Mouse (Mus musculus) left cerebral cortex, adult 2 months (tissue): ENCODE measurements around the gene Lypd4. TPM values are rescaled to one million over a fixed set of nuclear protein-coding genes. Genes with fewer than 3 reads are reported as not detected.
"Not testable (repeated sequence)": the region's sequence is repeated elsewhere in the genome, so short reads cannot be mapped to it uniquely, and the experiment has no call there.

Experiments used
- DNase-seq, 2 experiments: peaks; one replicate each; pipeline ENCODE4 v3.0.0; 2021 to 2022; ENCODE audit warnings: low spot score in 2 of 2, mixed read lengths in 1 of 2; ENCODE audit errors: extremely low spot score in 1 of 2
- H3K27ac ChIP-seq: fragments of 200-600 bp; 2 replicates; pipeline ENCODE4 v1.8.1; 2022
- H3K4me3 ChIP-seq: fragments of 200-600 bp; 2 replicates; pipeline ENCODE4 v1.8.1; 2022
- CTCF ChIP-seq: fragments of 200-600 bp; IDR thresholded peaks from 2 replicates; pipeline ENCODE4 v1.8.1; 2022; ENCODE audit warnings: antibody characterized with exemption, mild to moderate bottlenecking, moderate library complexity
- intact Hi-C: fragments of 180-260 bp; cut with DNase I; formaldehyde crosslinking; loops from one replicate; pipeline ENCODE4 v1.15.1; 2025
- total RNA-seq, 2 experiments: library from RNA; stranded (reverse); gene quantifications; 2 replicates each; pipeline ENCODE4 v1.2.3; 2021

Lypd4 gene
- total RNA-seq, 2 experiments from 2014 or later: not detected

DNA sequence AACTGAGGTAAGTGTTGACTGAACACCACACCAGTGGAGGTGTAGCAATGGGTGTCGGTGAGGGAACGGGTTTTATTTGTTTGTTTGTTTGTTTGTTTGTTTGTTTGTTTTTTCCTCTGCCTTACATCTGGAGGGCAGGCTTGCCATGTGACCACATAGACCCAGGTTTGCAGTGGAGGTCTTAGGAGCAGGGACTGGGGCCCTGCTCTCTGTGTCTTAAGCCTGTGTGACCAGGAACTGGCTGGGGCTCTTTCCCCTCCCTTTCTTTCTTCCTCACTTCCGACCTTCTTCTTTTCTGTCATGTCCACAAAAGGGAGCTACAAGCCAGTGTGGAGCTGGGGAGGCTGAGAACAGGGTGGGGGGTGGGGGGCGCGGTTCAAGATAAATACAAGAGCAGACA is 28.2 kb upstream of the Lypd4 start:
- H3K27ac ChIP-seq: no peak overlapping the region
- intact Hi-C loops: no loop called here
- TF ChIP-seq CTCF: no peak
- DNase-seq: no peak
- no peak overlapping the region for H3K4me3 ChIP-seq

DNA sequence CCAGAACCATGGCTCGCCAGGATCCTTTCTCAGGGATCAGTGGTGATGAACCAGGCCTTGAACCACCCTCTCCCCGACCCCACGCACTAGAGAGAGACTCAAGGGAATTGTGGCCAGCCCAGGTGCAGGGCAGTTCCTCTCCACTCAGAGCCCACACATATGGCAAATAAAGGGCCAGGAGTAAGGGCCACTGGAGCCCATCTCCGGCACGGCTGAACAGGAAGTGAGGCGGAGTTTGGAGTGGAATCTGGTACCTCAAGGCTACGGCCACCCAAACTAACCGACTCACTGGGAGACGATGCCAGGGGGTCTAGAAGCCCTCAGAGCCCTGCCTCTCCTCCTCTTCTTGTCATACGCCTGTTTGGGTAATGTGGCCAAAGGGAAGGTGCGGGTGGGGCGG is 27.5 kb upstream of the Lypd4 start, which contains the start of gene Cd79a:
Gene Cd79a, plus strand, starts transcription at position 158 of the 400 bp plus-strand sequence.
- H3K4me3 ChIP-seq: no peak within 1 kb of the TSS
- no peak for TF ChIP-seq CTCF
- no peak within 1 kb of the TSS for H3K27ac ChIP-seq
- no peak for DNase-seq
- intact Hi-C loops: no loop called here

DNA sequence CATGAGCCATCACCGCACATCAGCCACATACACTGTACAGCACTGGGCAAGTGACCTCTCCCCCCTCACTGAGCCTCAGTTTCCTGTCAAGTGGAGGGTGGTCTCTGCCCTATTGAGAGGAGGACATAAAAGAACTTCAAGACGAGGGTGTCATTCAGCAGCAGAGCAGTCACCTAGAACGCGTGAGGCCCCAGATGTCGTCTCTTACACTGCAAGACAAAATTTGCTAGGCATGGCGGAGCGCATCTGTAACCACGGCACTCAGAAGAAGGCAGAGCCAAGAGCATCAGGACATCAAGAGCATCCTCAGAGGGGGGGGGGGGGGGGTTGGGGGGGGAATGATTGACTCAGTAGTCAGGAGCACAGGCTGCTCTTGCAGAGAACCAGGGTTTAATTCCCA is 26.5 kb upstream of the Lypd4 start:
- TF ChIP-seq CTCF: no peak
- H3K27ac ChIP-seq: no peak overlapping the region
- H3K4me3 ChIP-seq: no peak overlapping the region
- intact Hi-C loops: no loop called here
- no peak for DNase-seq

- H3K4me3 ChIP-seq, intact Hi-C loops, H3K27ac ChIP-seq, DNase-seq: not testable (repeated sequence)
Measured at GRCm38 (mm10) chr7:24895749-24896148, 26.0 kb upstream of the Lypd4 start.

DNA sequence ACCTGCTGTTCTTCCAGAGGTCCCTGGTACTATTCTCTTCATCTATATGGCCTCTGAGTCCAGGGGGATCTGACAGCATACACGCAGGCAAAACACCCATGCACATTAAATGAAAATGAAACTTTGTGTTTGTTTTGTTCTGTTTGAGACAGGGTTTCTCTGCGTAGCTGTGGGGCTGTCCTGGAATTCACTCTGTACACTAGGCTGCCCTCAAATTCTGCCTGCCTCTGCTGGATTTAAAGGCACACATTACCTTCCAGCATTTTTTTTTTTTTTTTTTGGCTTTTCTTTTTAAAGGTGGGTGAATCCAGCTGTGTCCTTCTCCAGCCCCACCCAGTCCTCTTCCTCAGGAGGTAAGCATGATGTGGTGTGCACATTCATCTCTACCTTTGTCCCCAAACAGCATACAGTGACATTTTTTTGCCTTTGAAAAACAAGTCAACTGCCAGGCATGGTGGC is 22.4 kb upstream of the Lypd4 start:
- H3K4me3 ChIP-seq: no peak overlapping the region
- no peak for TF ChIP-seq CTCF
- H3K27ac ChIP-seq: no peak overlapping the region
- no peak for DNase-seq
- intact Hi-C loops: loop anchor here (5.0 kb wide), 1 partner anchor 200 kb away; no protein-coding TSS in a partner anchor

- no peak for TF ChIP-seq CTCF
- no peak overlapping the region for H3K4me3 ChIP-seq
- no peak overlapping the region for H3K27ac ChIP-seq
- intact Hi-C loops: loop anchor here (2.0 to 5.0 kb wide), 2 partner anchors 13 to 201 kb away; no protein-coding TSS in a partner anchor
- DNase-seq: no peak
Measured at GRCm38 (mm10) chr7:24891241-24892124, 21.7 kb upstream of the Lypd4 start.

- no peak overlapping the region for H3K27ac ChIP-seq
- intact Hi-C loops: loop anchor here (1.0 to 5.0 kb wide), 3 partner anchors 14 to 202 kb away; no protein-coding TSS in a partner anchor
- H3K4me3 ChIP-seq: no peak overlapping the region
- DNase-seq: peak; percentile 72 to 77
- TF ChIP-seq CTCF: peak; percentile 100
Measured at GRCm38 (mm10) chr7:24890281-24891216, 20.8 kb upstream of the Lypd4 start.

DNA sequence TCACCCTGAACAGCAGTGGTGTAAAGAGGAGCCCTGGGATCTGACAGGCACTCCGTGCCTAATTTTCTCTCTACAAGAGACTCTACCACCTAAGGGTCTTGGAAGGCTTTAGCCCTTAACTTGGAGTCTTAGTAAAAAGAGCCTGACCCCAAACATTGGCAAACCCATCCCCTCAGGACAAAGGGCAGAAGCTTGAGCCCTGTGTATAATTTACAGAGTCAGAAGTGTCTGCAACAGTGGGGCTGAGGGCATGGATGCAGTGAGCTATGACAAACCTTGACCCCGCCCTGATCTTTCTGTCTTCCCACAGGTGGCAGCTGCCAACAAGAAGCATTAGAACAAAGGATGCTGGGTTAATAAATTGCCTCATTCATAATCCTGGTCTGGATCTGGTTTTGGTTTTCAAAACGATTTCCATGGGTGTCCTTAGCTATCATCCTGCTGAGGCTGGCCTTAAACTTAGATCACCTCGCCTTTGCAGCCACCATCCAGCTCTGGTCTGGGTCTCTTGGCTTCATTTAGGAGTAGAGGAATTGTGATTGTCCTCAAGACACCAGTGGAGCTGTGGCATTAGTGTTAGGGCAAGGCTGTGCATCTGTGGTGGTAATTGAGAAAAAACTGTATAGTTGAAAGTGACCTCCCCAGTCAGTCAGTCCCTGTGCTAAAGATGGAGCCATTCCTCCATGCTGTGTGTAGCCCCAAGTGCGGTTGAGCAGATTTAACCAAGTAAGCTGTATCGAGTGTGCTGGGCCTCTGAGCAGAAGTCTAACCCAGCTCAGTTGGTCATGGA is 19.9 kb upstream of the Lypd4 start:
- Histone ChIP-seq H3K27ac (no peak overlapping the region), H3K4me3 (no peak overlapping the region)
- intact Hi-C loops: loop anchor here (1.0 to 10.0 kb wide), 4 partner anchors 15 to 203 kb away; partner anchors contain the start of genes Grik5 and Zfp574
- TF ChIP-seq CTCF: no peak
- no peak for DNase-seq

GRCm38 (mm10) chr7:24887096-24887495 is 17.4 kb upstream of the Lypd4 start:
- no peak for TF ChIP-seq CTCF
- no peak for DNase-seq

GRCm38 (mm10) chr7:24886308-24886633 is 16.5 kb upstream of the Lypd4 start:
- intact Hi-C loops: loop anchor here (10.0 kb wide), 1 partner anchor 189 kb away; the partner anchor contains the start of genes Grik5 and Zfp574
- H3K27ac ChIP-seq: no peak overlapping the region
- no peak overlapping the region for H3K4me3 ChIP-seq
- DNase-seq: no peak
- TF ChIP-seq CTCF: no peak

More at GRCm38 (mm10) chr7:24887096-24887495, 17.4 kb upstream of the Lypd4 start:
- no peak overlapping the region for H3K4me3 ChIP-seq
- no peak overlapping the region for H3K27ac ChIP-seq
- intact Hi-C loops: loop anchor here (10.0 kb wide), 1 partner anchor 188 kb away; the partner anchor contains the start of genes Grik5 and Zfp574
